Mouse (Mus musculus) midbrain, embryonic 12.5 days (tissue): ENCODE results near the gene Prpf6. TPM values are rescaled to one million over a fixed set of nuclear protein-coding genes. Genes with fewer than 3 reads are reported as not detected.

Source experiments
- ATAC-seq: fragments of 200-750 bp; cut with Nextera tagmentation; 2 replicates; pipeline ENCODE4 v1.8.0; 2017; ENCODE audit warnings: low read depth, moderate TSS enrichment, moderate library complexity; ENCODE audit not compliant: low FRiP score
- H3K27ac ChIP-seq: fragments of 300-500 bp; sonication (generic); replicated peaks from 2 replicates; pipeline ENCODE4 v1.5.1; 2016; ENCODE audit warnings: mild to moderate bottlenecking
- H3K27me3 ChIP-seq: fragments of 300-500 bp; sonication (generic); 2 replicates; pipeline ENCODE4 v1.6.1; 2016; ENCODE audit warnings: mild to moderate bottlenecking
- H3K36me3 ChIP-seq: fragments of 300-500 bp; sonication (generic); 2 replicates; pipeline ENCODE4 v1.6.1; 2016
- H3K4me1 ChIP-seq: fragments of 300-500 bp; sonication (generic); 2 replicates; pipeline ENCODE4 v1.6.1; 2016
- H3K4me2 ChIP-seq: fragments of 300-500 bp; sonication (generic); replicated peaks from 2 replicates; pipeline ENCODE4 v1.6.1; 2016; ENCODE audit warnings: mild to moderate bottlenecking, moderate library complexity
- H3K4me3 ChIP-seq: fragments of 300-500 bp; sonication (generic); 2 replicates; pipeline ENCODE4 v1.5.1; 2016; ENCODE audit warnings: mild to moderate bottlenecking
- H3K9ac ChIP-seq: fragments of 300-500 bp; sonication (generic); replicated peaks from 2 replicates; pipeline ENCODE4 v1.6.1; 2016; ENCODE audit warnings: mild to moderate bottlenecking, moderate library complexity
- H3K9me3 ChIP-seq: fragments of 300-500 bp; sonication (generic); 2 replicates; pipeline ENCODE4 v1.6.1; 2016; ENCODE audit warnings: mild to moderate bottlenecking
- WGBS: fragments of 180-500 bp; shearing (Covaris S2); methylation state at CpG from one replicate; pipeline ENCODE4 v1.1.7; 2016; 5-methylcytosine and 5-hydroxymethylcytosine counted together
- polyA plus RNA-seq: library from polyadenylated mRNA; unstranded; fragments of >200 nt; fragmentation: Nextera tagmentation; extraction: Ambion mirVana; gene quantifications from 2 replicates; pipeline ENCODE4 v1.2.1, GENCODE M21; 2016

The Prpf6 gene
- polyA plus RNA-seq, 1 experiment from 2014 or later, result 75.2 TPM

GRCm38 (mm10) chr2:181581016-181581401, 10.7 kb upstream of the Prpf6 start:
- peak; percentile 77 for ATAC-seq
- WGBS, result 0% methylated on average over 11 of the region's 11 CpGs
- Histone ChIP-seq H3K27me3 (no peaks in the 10 kb centered on the region), H3K4me3 (peak overlapping the region; percentile 64), H3K4me2 (peak overlapping the region; percentile 84), H3K4me1 (peaks cover 18% of the 10 kb centered on the region), H3K9me3 (no peaks in the 10 kb centered on the region), H3K27ac (peak overlapping the region; percentile 93), H3K9ac (peak overlapping the region; percentile 87), H3K36me3 (peaks cover 26% of the 10 kb centered on the region)

DNA sequence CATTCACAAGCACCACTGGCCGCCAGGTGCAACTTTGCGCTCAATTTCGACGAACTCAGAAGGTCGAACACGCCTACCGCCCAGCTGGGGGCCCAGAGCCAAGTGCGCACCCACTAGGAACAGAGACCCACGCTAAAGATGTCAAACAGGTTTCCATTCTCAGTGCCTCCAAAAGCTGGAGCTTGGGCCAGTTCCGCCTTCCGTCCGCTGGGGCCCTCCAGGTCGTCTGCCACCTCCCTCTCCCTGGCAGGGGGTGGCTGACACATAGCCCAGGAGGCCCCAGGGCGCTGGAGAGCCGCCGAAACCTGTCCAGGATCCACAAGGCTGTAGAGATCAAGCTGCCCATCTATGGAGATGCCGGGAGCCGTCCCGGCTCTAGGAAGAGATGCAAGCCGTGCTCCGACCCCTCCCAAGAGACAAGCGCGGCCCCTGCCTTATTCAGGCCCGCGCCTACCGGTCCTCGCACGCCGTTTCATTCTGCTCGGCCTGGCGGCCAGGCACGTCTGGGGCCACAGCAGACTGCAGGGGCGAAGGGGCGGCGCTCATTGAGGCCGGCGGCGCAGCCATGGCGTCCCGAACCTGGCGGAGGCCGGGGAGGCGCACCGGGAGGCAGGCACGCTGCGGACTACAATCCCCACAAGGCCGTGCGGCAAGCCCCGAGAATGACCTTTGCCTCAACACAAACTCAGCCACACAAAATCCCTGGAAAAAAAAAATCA, 10.1 kb upstream of the Prpf6 start:
- peak; percentile 85 for ATAC-seq
- Histone ChIP-seq H3K4me3 (peak overlapping the region; percentile 64), H3K9ac (peak overlapping the region; percentile 87), H3K4me1 (peaks cover 18% of the 10 kb centered on the region), H3K4me2 (peak overlapping the region; percentile 84), H3K36me3 (peaks cover 32% of the 10 kb centered on the region), H3K27me3 (no peaks in the 10 kb centered on the region), H3K27ac (peak overlapping the region; percentile 93), H3K9me3 (no peaks in the 10 kb centered on the region)
- WGBS, result under 1% methylated on average over 49 of the region's 49 CpGs

DNA sequence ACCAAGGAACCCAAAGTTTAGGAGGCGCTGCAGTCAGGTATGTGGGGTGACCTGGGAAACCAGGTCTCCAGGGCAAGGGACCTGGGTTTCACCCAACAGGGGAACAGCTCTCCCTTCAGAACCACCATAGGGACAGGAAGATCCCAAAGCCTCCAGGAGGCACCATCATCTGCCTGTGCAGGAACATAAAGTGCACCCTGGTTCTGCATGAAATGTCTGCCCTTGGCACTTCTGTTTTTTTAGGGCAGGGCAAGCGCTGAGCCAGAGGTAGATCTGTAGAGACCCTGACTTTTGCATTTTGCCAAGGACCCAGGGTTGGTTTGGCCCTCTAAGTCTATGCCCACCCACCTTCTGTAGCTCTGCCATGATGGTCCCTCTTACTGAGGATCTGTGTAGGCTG, 9.3 kb upstream of the Prpf6 start:
- Histone ChIP-seq H3K4me1 (peaks cover 18% of the 10 kb centered on the region), H3K9ac (no peak overlapping the region), H3K36me3 (peaks cover 39% of the 10 kb centered on the region), H3K9me3 (no peaks in the 10 kb centered on the region), H3K27ac (no peak overlapping the region), H3K4me2 (peak overlapping the region; percentile 84), H3K27me3 (no peaks in the 10 kb centered on the region), H3K4me3 (peak overlapping the region; percentile 64; the same call in 1 of the 2 replicates)
- 85% methylated on average over 2 of the region's 2 CpGs for WGBS
- ATAC-seq, result no peak; the same call in 1 of the 2 replicates

- ATAC-seq, result no peak
- Histone ChIP-seq H3K27me3 (no peaks in the 10 kb centered on the region), H3K9me3 (no peaks in the 10 kb centered on the region), H3K27ac (no peak overlapping the region), H3K4me1 (peaks cover 18% of the 10 kb centered on the region), H3K36me3 (peaks cover 44% of the 10 kb centered on the region), H3K9ac (no peak overlapping the region), H3K4me3 (no peak overlapping the region), H3K4me2 (no peak overlapping the region)
- WGBS, result 83% methylated on average over 1 of the region's 1 CpGs
These were observed 8.7 kb upstream of the Prpf6 start for GRCm38 (mm10) chr2:181582939-181583338.

DNA sequence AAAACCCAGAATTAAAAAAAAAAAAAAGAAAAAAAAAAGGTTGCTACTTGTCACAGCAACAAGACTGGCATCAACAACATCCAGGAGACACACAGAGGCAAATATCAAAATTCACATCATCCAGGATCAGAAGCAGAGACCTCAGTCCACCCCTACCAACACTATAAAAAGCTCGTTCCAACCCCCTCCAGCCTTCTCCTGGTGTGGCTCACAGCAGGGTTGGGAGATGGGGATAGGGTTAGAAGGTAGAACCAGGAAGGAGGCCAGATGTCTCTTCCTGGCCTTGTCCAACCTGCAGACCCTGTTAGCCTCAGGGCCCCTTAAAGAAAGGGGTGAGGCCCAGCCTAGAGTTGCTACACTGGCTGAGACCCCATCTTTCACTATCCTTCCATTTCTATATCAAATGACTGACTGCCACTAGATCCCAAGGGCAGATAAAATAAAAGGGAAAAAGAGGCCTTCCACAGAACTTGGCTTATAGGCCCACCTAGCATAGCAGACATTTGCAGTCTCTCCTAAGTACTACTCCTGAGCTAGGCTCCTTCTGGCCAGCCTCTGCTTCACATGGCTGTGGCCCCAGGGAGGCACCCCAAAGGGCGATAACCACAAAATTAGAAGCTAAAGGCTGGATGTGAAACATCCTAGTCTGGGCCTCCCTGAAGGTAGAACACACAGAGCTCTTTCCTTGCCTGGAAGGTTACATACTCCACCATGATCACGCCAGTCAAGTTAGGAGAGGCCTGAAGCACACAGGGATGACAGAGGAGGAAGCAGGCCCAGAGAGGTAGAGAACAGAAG, 8.0 kb upstream of the Prpf6 start:
- WGBS, result 92% methylated on average over 3 of the region's 3 CpGs

GRCm38 (mm10) chr2:181584411-181584942, 7.2 kb upstream of the Prpf6 start, which contains the start of gene Uckl1:
Gene Uckl1 (minus strand): TSS chr2:181584892.
- ATAC-seq, result no peak
- no peaks in the 10 kb centered on the region for H3K9me3 ChIP-seq
- H3K27me3 ChIP-seq, result no peaks in the 10 kb centered on the region
- no peak within 1 kb of the TSS for H3K27ac ChIP-seq
- peaks cover 14% of the 10 kb centered on the region for H3K4me1 ChIP-seq
- no peak within 1 kb of the TSS for H3K9ac ChIP-seq
- WGBS, result 89% methylated on average over 4 of the region's 4 CpGs
- H3K4me2 ChIP-seq, result no peak within 1 kb of the TSS
- peaks cover 59% of the 10 kb centered on the region for H3K36me3 ChIP-seq
- no peak within 1 kb of the TSS for H3K4me3 ChIP-seq

More for the DNA sequence above, 8.0 kb upstream of the Prpf6 start:
- no peak overlapping the region for H3K9ac ChIP-seq
- H3K4me3 ChIP-seq, result no peak overlapping the region
- H3K9me3 ChIP-seq, result no peaks in the 10 kb centered on the region
- H3K27ac ChIP-seq, result no peak overlapping the region
- H3K4me2 ChIP-seq, result no peak overlapping the region
- H3K36me3 ChIP-seq, result peaks cover 51% of the 10 kb centered on the region
- no peak for ATAC-seq
- H3K27me3 ChIP-seq, result no peaks in the 10 kb centered on the region
- peaks cover 14% of the 10 kb centered on the region for H3K4me1 ChIP-seq

DNA sequence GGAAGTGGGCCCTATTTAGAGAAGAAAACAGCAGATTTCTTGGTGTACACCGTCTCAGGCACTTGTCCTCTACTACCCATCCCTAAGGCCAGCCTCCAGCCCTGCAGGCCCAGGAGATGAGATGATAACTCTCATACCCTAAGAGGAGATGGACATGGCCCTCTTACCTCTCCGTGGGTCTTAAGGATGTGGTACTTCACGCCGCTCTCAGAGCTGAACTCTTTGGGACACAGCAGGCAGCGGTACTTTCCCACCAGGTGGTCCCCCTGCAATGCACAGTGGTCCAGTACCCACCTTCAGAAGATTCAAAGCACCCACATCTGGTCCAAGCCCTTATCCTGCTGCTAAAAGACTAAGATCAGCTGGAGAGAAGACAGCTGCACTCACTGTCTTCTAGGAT, 6.2 kb upstream of the Prpf6 start:
- Histone ChIP-seq H3K27me3 (no peaks in the 10 kb centered on the region), H3K4me1 (peaks cover 7% of the 10 kb centered on the region), H3K9me3 (no peaks in the 10 kb centered on the region), H3K4me3 (no peak overlapping the region), H3K9ac (no peak overlapping the region), H3K4me2 (no peak overlapping the region), H3K36me3 (peaks cover 70% of the 10 kb centered on the region), H3K27ac (no peak overlapping the region)
- ATAC-seq, result no peak
- WGBS, result 92% methylated on average over 5 of the region's 5 CpGs

GRCm38 (mm10) chr2:181586124-181586523, 5.5 kb upstream of the Prpf6 start:
- H3K9ac ChIP-seq, result no peak overlapping the region
- H3K4me1 ChIP-seq, result peaks cover 8% of the 10 kb centered on the region
- H3K9me3 ChIP-seq, result no peaks in the 10 kb centered on the region
- no peak overlapping the region for H3K4me3 ChIP-seq
- no peak for ATAC-seq
- peaks cover 74% of the 10 kb centered on the region for H3K36me3 ChIP-seq
- H3K27ac ChIP-seq, result no peak overlapping the region
- H3K4me2 ChIP-seq, result no peak overlapping the region
- 97% methylated on average over 3 of the region's 3 CpGs for WGBS
- no peaks in the 10 kb centered on the region for H3K27me3 ChIP-seq

DNA sequence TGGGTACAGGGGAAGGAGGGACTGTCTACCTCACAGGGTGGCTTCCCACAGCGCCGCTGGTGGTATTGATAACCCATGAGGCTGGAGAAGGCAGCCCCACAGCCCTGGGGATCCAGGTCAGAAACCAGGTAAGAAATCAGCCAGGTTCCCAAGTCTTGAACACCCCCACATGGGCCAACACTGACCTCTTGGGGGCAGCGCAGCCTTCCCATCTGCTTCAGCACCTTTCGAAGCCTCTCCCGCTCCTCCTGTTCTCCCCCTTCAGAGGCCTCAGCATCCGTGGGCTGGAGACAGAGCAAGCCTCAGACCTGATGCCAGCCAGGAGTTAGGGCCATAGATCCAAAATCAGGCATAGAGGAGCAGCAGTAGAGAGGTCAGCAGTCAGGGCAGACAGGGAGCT, 3.9 kb upstream of the Prpf6 start:
- ATAC-seq, result no peak
- Histone ChIP-seq H3K9me3 (no peaks in the 10 kb centered on the region), H3K4me1 (peaks cover 14% of the 10 kb centered on the region), H3K27ac (no peak overlapping the region), H3K27me3 (no peaks in the 10 kb centered on the region), H3K36me3 (peaks cover 74% of the 10 kb centered on the region), H3K4me3 (no peak overlapping the region), H3K4me2 (no peak overlapping the region), H3K9ac (no peak overlapping the region)
- WGBS, result 85% methylated on average over 6 of the region's 6 CpGs

DNA sequence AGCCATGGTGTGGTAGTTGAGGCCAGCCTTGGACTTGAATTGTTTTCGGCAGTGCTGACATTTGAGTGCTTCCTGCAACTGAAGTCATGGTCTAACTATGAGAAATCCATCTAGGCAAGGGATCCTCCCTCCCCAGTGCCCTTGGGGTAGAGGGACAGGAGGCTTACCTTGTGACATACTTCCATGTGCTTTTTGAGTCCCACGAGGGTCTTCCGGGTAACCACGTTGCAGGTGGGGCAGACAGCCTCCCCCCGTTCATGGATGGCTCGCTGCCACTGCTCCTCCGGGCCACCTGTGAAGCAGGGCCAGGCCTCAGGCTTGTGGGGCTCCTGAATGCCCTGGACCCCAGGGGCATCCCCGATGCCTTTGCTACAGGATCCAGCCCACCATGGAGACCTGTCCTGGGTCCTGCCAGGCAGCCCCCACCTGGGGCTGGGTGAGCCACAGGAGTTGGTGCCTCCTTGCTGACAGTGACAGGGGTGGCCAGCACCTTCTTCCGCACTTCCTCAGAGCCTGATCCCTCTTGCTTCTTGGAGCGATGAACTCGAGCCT, 3.4 kb upstream of the Prpf6 start:
- Histone ChIP-seq H3K9ac (no peak overlapping the region), H3K36me3 (peaks cover 74% of the 10 kb centered on the region), H3K27me3 (no peaks in the 10 kb centered on the region), H3K4me2 (no peak overlapping the region), H3K27ac (no peak overlapping the region), H3K9me3 (no peaks in the 10 kb centered on the region), H3K4me1 (peaks cover 18% of the 10 kb centered on the region), H3K4me3 (no peak overlapping the region)
- ATAC-seq, result no peak
- WGBS, result 93% methylated on average over 10 of the region's 11 CpGs

GRCm38 (mm10) chr2:181589011-181589731, 2.5 kb upstream of the Prpf6 start:
- no peak for ATAC-seq
- Histone ChIP-seq H3K4me1 (peaks cover 19% of the 10 kb centered on the region), H3K4me2 (no peak overlapping the region), H3K36me3 (peaks cover 66% of the 10 kb centered on the region), H3K27ac (no peak overlapping the region), H3K9ac (no peak overlapping the region), H3K4me3 (no peak overlapping the region), H3K27me3 (no peaks in the 10 kb centered on the region), H3K9me3 (no peaks in the 10 kb centered on the region)
- WGBS, result 93% methylated on average over 10 of the region's 10 CpGs
